In the genomic region with DNA sequence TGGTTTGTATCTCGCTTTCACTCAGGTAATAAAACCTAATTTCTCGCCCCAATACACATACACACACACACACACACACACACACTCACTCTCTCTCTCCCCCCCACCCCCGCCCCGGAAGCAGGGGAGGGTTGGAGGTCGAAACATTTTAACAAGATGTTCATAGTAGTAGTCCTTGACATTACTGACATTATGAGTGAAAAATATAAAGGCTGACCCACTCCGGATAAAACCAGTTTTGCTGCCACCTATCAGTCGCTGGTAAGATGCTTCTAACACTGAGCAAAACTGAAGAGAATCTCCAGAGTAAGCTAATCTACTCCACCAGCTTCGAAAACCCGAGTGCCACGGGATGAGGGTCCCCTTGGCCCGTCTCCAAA, we compare ENCODE assay signal across 8 mouse cellular contexts. TPM values are rescaled to one million over a fixed set of nuclear protein-coding genes. Genes with fewer than 3 reads are reported as not detected.
DNase-seq lines count a peak whose midpoint lies in the region; ATAC-seq and TF ChIP-seq lines count a peak whose summit lies in the region.

No protein-coding gene starts in this region.

- DNase-seq in heart, adult 9 months (ENCODE audit: low spot score in 2 of 2): no peak
- no peak for DNase-seq in forebrain, embryonic 14.5 days (ENCODE audit: low spot score)
- no peak for DNase-seq in ovary, postnatal 14 days (ENCODE audit: low spot score)
- DNase-seq in gastrocnemius, postnatal 14 days: no peak
- no peak for DNase-seq in urinary bladder, adult 2 months (ENCODE audit: low spot score)

- WGBS in heart, embryonic 13.5 days: 0% methylated on average over 11 of the region's 11 CpGs
- WGBS in forebrain, embryonic 14.5 days: under 1% methylated on average over 11 of the region's 11 CpGs
- WGBS in liver, embryonic 15.5 days (ENCODE audit: insufficient replicate concordance): 1% methylated on average over 11 of the region's 11 CpGs

- peaks cover 67% of the 10 kb centered on the region for H3K36me3 ChIP-seq in heart, embryonic 13.5 days
- H3K36me3 ChIP-seq in E14TG2a.4 (ENCODE audit: insufficient read depth, low read length): peaks cover 74% of the 10 kb centered on the region
- H3K36me3 ChIP-seq in forebrain, embryonic 14.5 days (ENCODE audit: control insufficient read depth, insufficient read depth, low read length): peaks cover 56% of the 10 kb centered on the region
- H3K36me3 ChIP-seq in liver, embryonic 15.5 days (replicated peaks): peaks cover 68% of the 10 kb centered on the region

- H3K4me3 ChIP-seq in heart, embryonic 13.5 days: peak overlapping the region; percentile 73
- H3K4me3 ChIP-seq in E14TG2a.4 (replicated peaks; ENCODE audit: low read length): peak overlapping the region; percentile 98
- H3K4me3 ChIP-seq in forebrain, embryonic 14.5 days (ENCODE audit: low read depth, low read length): peak overlapping the region; percentile 86
- H3K4me3 ChIP-seq in liver, embryonic 15.5 days (replicated peaks): peak overlapping the region; percentile 93

- ATAC-seq in heart, embryonic 13.5 days (ENCODE audit: extremely low read depth, insufficient number of reproducible peaks, low FRiP score, low TSS enrichment): no peak
- ATAC-seq in forebrain, embryonic 14.5 days: 0 out of 2 replicates have a peak, but pooled peaks have one; percentile 0
- ATAC-seq in liver, embryonic 15.5 days (ENCODE audit: insufficient read depth): no peak

- H3K27me3 ChIP-seq in heart, embryonic 13.5 days (replicated peaks): no peaks in the 10 kb centered on the region
- no peaks in the 10 kb centered on the region for H3K27me3 ChIP-seq in E14TG2a.4 (ENCODE audit: insufficient read depth, low read length)
- no peaks in the 10 kb centered on the region for H3K27me3 ChIP-seq in forebrain, embryonic 14.5 days (replicated peaks; ENCODE audit: control insufficient read depth, insufficient read depth, low read length)
- no peaks in the 10 kb centered on the region for H3K27me3 ChIP-seq in liver, embryonic 15.5 days

- H3K9me3 ChIP-seq in heart, embryonic 13.5 days: no peaks in the 10 kb centered on the region
- H3K9me3 ChIP-seq in E14TG2a.4 (ENCODE audit: low read length): no peaks in the 10 kb centered on the region
- H3K9me3 ChIP-seq in forebrain, embryonic 14.5 days (replicated peaks; ENCODE audit: control insufficient read depth, low read length): no peaks in the 10 kb centered on the region
- no peaks in the 10 kb centered on the region for H3K9me3 ChIP-seq in liver, embryonic 15.5 days (replicated peaks)

- H3K9ac ChIP-seq in heart, embryonic 13.5 days: peak overlapping the region; percentile 93
- H3K9ac ChIP-seq in forebrain, embryonic 14.5 days (ENCODE audit: low read length): peak overlapping the region; percentile 80
- peak overlapping the region; percentile 93 for H3K9ac ChIP-seq in liver, embryonic 15.5 days

- intact Hi-C loops in gastrocnemius, postnatal 14 days (cut with DNase I; ENCODE audit: low total_unique reads): no loop called here

- H3K4me2 ChIP-seq in heart, embryonic 13.5 days: peak overlapping the region; percentile 82
- H3K4me2 ChIP-seq in forebrain, embryonic 14.5 days (ENCODE audit: low read length): peak overlapping the region; percentile 53
- peak overlapping the region; percentile 81 for H3K4me2 ChIP-seq in liver, embryonic 15.5 days

- H3K4me1 ChIP-seq in heart, embryonic 13.5 days: peaks cover 49% of the 10 kb centered on the region
- peaks cover 53% of the 10 kb centered on the region for H3K4me1 ChIP-seq in E14TG2a.4 (replicated peaks; ENCODE audit: low read depth, low read length)
- H3K4me1 ChIP-seq in forebrain, embryonic 14.5 days (ENCODE audit: control insufficient read depth, insufficient read depth, low read length): peaks cover 15% of the 10 kb centered on the region
- peaks cover 77% of the 10 kb centered on the region for H3K4me1 ChIP-seq in liver, embryonic 15.5 days (replicated peaks)

- peak overlapping the region; percentile 96 for H3K27ac ChIP-seq in heart, embryonic 13.5 days (replicated peaks)
- peak overlapping the region; percentile 96 for H3K27ac ChIP-seq in forebrain, embryonic 14.5 days (ENCODE audit: low read depth, low read length)
- peak overlapping the region; percentile 92 for H3K27ac ChIP-seq in liver, embryonic 15.5 days (replicated peaks)

- TF ChIP-seq CTCF in E14TG2a.4 (conservative IDR thresholded peaks at IDR 0.05; ENCODE audit: low read length): no peak

RNA-seq across cellular contexts. Expression of gene Slbp, which starts 0.8 kb away (rescaled TPM):
- polyA plus RNA-seq in heart, embryonic 13.5 days (2015; fragmentation: Nextera tagmentation; extraction: Ambion mirVana): 114 and 121 TPM in 2 replicates
- polyA plus RNA-seq in forebrain, embryonic 14.5 days (2014; fragmentation: Nextera tagmentation; extraction: Ambion mirVana): 154 and 159 TPM in 2 replicates
- polyA plus RNA-seq in liver, embryonic 15.5 days (2015; fragmentation: Nextera tagmentation; extraction: Ambion mirVana): 246 and 270 TPM in 2 replicates
- total RNA-seq in gastrocnemius, postnatal 14 days (2021): 10 to 100 TPM; 11.8 to 13.0 TPM
- polyA plus RNA-seq in urinary bladder, adult 2 months (2012; rRNA removed): 24.1 and 28.1 TPM in 2 replicates

RNA-seq across cellular contexts. Expression of gene Tacc3, which starts 6.4 kb away (rescaled TPM):
- 122 and 125 TPM in 2 replicates for polyA plus RNA-seq in heart, embryonic 13.5 days (2015; fragmentation: Nextera tagmentation; extraction: Ambion mirVana)
- 94.5 and 98.2 TPM in 2 replicates for polyA plus RNA-seq in forebrain, embryonic 14.5 days (2014; fragmentation: Nextera tagmentation; extraction: Ambion mirVana)
- 134 and 140 TPM in 2 replicates for polyA plus RNA-seq in liver, embryonic 15.5 days (2015; fragmentation: Nextera tagmentation; extraction: Ambion mirVana)
- total RNA-seq in gastrocnemius, postnatal 14 days (2021): 1 to 10 TPM; 6.4 to 6.8 TPM
- polyA plus RNA-seq in urinary bladder, adult 2 months (2012; rRNA removed): 6.6 and 6.9 TPM in 2 replicates

RNA-seq across cellular contexts. Expression of gene Tmem129, which starts 6.7 kb away (rescaled TPM):
- polyA plus RNA-seq in heart, embryonic 13.5 days (2015; fragmentation: Nextera tagmentation; extraction: Ambion mirVana): 32.0 and 33.0 TPM in 2 replicates
- polyA plus RNA-seq in forebrain, embryonic 14.5 days (2014; fragmentation: Nextera tagmentation; extraction: Ambion mirVana): 35.8 and 39.5 TPM in 2 replicates
- polyA plus RNA-seq in liver, embryonic 15.5 days (2015; fragmentation: Nextera tagmentation; extraction: Ambion mirVana): 20.6 and 23.1 TPM in 2 replicates
- 10 to 100 TPM; 10.5 to 10.9 TPM for total RNA-seq in gastrocnemius, postnatal 14 days (2021)
- polyA plus RNA-seq in urinary bladder, adult 2 months (2012; rRNA removed): 30.9 and 39.0 TPM in 2 replicates

RNA-seq across cellular contexts. Expression of gene Gm9903, which starts 21.8 kb away (rescaled TPM):
- polyA plus RNA-seq in heart, embryonic 13.5 days (2015; fragmentation: Nextera tagmentation; extraction: Ambion mirVana): 0.83 and 1.2 TPM in 2 replicates
- 0.45 and 0.48 TPM in 2 replicates for polyA plus RNA-seq in forebrain, embryonic 14.5 days (2014; fragmentation: Nextera tagmentation; extraction: Ambion mirVana)
- polyA plus RNA-seq in liver, embryonic 15.5 days (2015; fragmentation: Nextera tagmentation; extraction: Ambion mirVana): 0.08 TPM in 2 replicates
- 1 to 10 TPM in 1 of 2 experiments, under 1 TPM in 1; 0.62 to 1.0 TPM for total RNA-seq in gastrocnemius, postnatal 14 days (2021)
- 1.0 and 1.1 TPM in 2 replicates for polyA plus RNA-seq in urinary bladder, adult 2 months (2012; rRNA removed)

RNA-seq across cellular contexts. Expression of gene Fam53a, which starts 22.1 kb away (rescaled TPM):
- 46.9 and 50.2 TPM in 2 replicates for polyA plus RNA-seq in heart, embryonic 13.5 days (2015; fragmentation: Nextera tagmentation; extraction: Ambion mirVana)
- polyA plus RNA-seq in forebrain, embryonic 14.5 days (2014; fragmentation: Nextera tagmentation; extraction: Ambion mirVana): 46.3 and 46.9 TPM in 2 replicates
- 18.3 and 19.7 TPM in 2 replicates for polyA plus RNA-seq in liver, embryonic 15.5 days (2015; fragmentation: Nextera tagmentation; extraction: Ambion mirVana)
- 10 to 100 TPM; 52.5 to 57.0 TPM for total RNA-seq in gastrocnemius, postnatal 14 days (2021)
- polyA plus RNA-seq in urinary bladder, adult 2 months (2012; rRNA removed): 20.9 and 24.2 TPM in 2 replicates

Comparison
In these comparisons a context has a peak if more than half of its experiments do, and no peak if none do; other contexts are left out.
1. RNA of gene Tacc3, which starts 6.4 kb away (polyA plus RNA-seq): 134 to 140 TPM in liver, embryonic 15.5 days, 122 to 125 TPM in heart, embryonic 13.5 days and 94.5 to 98.2 TPM in forebrain, embryonic 14.5 days; 6.6 to 6.9 TPM in urinary bladder, adult 2 months; every median in the first group is over 10 times any median in the second.
2. Peak in every context shown above with its lines, with median percentiles within 50 percentile points of each other: H3K27ac ChIP-seq, H3K4me2 ChIP-seq, H3K4me3 ChIP-seq and H3K9ac ChIP-seq.